Mouse (Mus musculus) embryo, embryonic 10 days (tissue): ENCODE data around the gene Tsga10ip.
"Not testable (repeated sequence)": the region's sequence is repeated elsewhere in the genome, so short reads cannot be mapped to it uniquely, and the experiment has no call there.

Experiments used
- DNase-seq: peaks from one replicate; pipeline ENCODE4 v3.0.0-alpha.2; 2015; ENCODE audit warnings: low spot score

Gene Tsga10ip

DNA sequence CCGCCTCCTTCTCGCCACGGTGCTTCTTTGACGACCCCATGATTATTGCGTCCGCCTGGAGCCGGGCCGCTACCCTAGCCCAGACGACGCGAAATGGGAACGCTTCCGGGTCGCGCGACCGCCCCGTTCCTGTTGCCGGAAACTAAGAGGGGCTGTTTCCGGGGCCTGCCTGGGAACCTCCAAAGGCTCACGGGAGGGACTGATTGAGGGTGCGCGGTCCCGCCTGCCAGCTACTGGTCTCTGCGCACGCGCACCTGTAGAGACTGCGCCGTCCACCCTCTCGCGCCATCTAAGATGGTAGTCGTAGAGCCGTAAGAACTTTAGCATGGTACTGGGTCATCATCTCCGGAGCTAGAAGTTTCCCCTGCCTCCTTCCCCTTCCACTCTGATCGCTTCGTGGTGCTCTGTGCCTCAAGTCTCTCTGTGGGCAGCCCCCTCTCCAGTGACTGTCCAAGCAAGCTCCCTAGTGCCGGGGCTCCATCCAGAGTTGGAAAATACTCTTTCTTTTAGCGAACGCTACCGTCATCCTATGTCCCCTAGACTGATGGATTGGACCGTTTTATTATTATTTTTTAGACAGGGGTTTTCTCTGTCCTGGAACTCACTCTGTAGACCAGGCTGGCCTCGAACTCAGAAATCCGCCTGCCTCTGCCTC, 13.6 kb downstream of the Tsga10ip start, which contains the start of gene Sart1:
TSS of gene Sart1 (minus strand) at position 116 of the 655 bp plus-strand sequence.
- peak; percentile 98 for DNase-seq

DNA sequence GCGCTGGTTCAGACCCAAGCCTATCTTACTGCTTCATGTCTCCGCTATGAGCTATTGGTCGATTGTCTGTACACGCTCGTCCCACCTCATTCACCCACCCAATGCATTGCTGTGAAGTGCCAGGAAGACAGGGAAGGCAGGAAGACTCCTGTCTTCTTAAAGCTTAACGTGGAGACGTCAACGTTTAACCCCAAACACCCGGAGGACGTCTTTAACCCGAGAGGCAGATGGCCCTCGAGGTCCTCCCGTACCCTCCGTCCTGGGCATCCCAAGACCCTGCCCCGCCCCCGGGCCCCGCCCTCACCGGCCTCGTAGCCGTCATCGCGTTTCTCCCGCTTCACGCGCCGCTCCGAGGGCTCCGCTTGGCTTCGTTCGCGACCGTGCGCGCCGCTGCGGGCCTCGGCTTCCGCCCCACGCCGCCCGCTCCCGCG, 14.3 kb downstream of the Tsga10ip start:
- peak; percentile 27 for DNase-seq

DNA sequence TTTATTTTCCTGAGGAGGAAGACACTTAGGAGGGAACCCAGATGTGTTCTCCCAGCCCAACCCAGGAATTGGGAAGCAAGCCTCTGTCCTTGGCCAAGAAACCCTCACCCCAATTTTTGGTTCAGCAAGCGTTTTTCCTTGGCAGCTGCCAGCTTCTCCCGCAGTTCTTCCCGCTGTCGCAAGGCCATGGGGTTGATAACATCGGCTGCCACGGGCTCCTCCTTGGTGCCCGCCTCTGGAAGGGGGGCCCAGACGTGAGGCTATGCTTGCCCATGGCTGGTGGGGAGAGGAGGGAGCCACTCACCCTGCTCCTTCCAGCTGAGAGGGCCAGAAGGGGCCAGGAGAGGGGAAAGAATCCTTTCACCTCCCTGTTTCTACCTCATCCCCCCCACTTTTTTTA, 17.6 kb downstream of the Tsga10ip start:
- no peak for DNase-seq

DNA sequence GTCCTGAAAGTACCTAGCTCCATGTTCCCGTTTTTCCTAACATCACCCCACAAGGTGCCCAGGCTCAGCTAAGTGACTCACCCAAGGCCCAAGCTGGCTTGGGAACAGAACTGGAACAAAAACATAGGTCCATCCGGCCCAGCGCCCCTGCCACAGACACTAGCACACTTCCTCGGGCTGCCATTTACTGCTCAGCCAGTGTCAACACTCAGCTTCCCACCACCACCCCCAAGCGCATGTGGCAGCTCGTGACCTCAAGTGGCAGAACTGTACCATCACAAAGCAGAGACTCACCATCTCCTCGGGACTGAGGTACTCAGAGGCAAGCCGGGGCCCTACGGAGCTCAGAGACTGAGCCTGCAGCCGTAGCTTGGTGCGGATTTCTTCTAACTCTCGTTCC, 19.0 kb downstream of the Tsga10ip start:
- DNase-seq, result no peak

DNA sequence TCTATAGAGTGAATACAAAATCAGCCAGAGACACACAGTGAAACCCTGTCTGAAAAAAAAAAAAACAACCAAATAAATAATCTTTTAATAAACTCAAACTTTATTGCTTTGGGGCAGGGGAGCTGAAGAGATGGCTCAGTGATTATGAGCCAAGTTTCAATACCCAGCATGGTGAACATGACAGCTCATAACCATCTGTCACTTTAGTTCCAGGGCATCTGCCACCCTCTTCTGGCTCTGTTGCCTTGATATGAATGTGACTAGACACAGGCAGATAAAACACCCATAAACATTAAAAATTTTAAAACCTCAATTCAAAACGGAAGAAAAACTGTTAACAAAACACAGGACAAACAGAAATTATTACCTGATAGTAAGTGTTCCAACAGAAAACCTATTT, 24.9 kb downstream of the Tsga10ip start:
- no peak for DNase-seq

DNA sequence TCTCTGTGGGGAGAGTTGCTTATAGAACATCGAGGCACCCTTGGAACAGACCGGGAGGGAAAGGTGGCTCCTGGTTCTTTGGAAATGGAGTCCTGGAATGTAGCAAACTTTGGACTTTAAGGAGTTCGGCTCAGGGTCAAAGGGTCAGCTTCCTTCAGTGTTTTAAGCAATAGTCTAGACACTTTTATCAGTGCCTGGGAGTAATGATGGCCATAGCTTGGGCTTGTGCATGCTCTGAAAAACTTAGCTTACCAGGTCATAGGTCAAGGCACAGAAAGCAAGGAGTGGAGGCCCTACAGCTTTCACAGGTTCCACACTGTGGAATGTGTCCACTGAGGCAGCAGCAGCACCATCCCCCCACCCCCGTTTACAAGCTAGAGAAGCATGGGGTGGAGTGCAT, 27.6 kb downstream of the Tsga10ip start:
- DNase-seq, result no peak

DNA sequence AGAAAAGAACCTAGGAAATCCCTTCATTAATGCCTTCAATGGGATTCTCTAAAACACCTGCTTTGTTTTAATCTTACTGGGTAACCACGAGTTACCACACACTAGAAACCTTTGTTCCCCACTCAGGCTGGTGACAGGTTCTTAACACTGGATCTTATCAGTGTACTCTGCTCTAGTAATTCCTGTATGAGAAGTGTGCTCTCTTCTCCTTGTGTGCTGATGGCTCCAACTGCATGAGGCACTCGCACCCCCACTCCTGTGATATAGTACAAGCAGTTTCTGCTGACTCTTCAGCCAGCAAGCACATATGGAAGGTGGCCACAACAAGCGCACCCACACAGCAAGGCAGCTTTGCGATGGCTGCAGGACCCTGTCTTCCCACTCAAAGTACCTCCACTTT, 28.1 kb downstream of the Tsga10ip start:
- DNase-seq, result no peak

DNA sequence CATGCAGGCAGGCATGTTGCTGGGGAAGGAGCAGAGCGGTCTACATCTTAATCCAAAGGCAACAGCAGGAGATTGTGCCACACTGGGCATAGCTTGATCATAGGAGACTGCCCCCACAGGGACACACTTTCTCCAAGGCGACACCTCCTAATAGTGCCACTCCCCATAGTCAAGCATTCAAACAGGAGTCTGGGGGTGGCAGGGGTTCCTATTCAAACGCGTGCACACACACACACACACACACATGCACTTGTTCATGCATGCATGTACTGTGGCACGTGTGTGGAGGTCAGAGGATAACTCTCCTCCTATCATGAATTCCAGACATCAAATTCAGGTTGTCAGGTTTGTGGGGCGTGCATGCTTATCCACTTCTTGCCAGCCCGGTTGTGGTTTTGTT, 29.6 kb downstream of the Tsga10ip start:
- DNase-seq, result no peak

DNA sequence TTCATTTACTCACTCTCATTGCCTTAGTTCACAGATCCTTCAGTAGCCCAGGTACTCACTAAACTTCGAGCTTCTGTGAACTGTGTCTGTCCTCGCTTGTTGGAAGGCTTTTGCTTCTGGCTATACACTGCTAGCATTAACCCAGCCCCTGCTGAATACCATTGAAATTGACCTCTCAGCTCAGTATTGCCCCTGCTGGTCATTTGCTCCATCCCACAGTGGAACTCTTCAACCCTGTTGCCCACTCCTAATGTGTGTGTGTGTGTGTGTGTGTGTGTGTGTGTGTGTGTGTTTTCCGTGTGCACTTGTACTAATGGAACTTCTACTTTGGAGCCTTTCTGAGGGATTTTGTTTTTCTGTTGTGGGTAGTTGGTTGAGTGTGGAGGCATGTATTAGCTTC, 31.4 kb downstream of the Tsga10ip start:
- no peak for DNase-seq

DNA sequence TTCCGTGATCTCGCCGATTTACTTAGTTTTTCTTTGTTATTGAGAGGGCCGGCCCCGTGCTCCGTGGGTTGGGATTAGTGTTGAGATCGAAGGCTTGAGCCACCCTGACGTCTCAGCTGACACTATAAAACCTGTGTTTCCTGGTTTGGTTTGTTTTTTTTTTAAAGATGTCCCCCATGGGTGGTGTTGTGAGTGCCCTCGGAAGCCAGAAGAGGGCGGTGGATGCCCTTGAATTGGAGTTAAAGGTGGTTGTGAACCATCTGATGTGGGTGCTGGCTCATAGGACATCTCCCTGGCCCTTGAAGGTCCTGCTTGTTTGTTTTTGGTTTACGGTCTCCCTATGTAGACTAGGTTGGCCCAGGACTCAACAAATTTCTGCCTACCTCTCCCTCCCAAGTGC, 34.9 kb downstream of the Tsga10ip start:
- DNase-seq, result no peak

DNA sequence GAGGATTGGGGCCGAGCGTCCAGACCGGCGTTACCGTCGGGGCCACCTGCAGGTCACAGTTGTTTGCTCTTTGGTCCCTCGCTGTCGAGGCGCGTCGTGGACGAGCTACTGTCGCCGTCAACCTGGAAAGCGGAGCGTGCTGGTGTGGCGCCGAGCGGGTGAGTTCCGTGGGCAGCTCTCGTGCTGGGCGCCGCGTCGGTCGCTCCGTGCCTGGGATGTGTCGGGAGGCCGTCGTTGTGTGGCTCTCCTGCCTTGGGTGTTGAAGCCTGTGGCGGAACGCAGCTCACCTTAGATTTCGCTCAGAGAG, 35.3 kb downstream of the Tsga10ip start, which contains the start of gene Banf1:
TSS of gene Banf1 (minus strand) at position 116 of the 307 bp plus-strand sequence.
- DNase-seq, result no peak

DNA sequence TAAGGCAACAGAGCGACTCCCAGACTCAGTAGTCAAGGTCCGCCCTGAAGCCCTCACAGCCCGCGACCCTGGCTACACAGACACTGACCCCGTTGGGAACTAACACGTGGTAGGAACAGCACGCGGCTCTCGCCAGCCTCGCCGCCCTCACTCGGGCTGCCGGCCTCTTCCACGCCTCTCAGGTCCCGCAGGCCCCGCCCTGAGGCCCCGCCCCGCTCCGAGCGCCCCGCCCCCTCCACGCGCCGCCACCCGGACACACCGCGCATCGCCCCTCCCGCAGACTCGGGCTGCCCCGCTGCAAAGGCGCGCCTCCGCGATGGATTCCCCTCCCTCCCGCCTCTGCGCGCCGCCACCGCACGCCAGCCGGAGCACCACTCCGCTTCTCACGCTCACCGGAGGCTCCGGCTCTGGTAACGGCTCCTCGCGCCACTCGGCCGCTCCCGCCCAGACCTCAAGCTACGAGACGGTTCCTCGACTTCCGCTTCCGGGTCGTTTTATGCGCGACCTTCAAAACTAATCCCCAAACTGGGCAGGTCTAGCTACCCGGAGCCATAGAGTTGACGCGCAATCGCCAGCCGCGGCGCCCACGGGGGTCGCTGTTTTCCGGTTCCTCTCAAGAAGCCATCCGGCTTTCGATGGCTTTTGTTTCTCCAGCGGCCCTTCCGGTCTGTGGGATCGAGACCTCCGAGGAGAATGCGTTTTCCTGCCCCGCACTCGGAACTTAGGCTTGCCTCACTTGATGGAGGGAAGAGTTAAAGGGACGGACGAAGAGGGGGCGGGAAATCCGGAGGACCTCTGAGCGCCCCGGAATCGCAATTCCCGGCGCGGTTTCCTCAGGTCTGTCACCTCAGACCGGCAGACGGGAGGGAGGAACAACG, 35.9 kb downstream of the Tsga10ip start, which contains the start of gene Eif1ad:
TSS of gene Eif1ad (plus strand) at position 567 of the 878 bp plus-strand sequence.
- DNase-seq, result peak; percentile 97

DNA sequence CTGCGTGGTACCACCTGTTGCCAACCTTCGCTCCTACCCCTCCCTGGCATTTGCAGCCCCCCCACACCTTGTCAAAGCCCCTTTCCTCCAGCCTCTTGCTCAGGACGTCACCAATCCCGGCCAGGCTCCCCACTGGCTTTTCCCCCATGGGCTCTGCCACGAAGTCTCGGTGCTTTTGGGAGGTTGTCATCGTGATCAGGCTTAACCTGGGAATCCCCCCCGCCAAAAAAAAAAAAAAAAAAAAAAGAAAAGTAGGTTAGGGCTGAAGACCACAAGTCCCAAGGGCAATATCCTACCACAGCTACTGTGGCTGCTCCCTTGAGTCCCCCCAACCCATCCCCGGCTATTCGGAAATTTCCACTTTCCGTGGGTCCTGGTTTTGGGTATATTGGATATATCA, 36.6 kb downstream of the Tsga10ip start:
- DNase-seq, result no peak

DNA sequence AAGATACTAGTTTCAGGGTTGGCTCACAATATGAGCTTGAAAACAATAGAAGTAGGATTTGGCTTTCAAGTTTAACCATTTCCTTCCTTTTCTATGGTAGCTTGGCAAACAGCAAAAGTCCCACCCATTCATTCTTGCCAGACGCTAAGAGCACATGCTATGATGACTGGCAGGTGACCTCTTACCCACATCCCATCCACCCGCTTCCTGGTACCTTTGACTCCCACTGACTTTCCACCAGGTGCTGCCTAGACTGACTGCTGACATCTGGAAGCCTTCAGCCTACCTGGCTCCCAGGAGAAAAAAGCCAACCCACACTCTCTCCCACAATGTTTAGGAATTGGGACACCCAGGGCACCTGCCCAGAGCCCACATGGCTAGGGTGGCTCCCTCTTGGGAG, 38.2 kb downstream of the Tsga10ip start:
- DNase-seq, result no peak

DNA sequence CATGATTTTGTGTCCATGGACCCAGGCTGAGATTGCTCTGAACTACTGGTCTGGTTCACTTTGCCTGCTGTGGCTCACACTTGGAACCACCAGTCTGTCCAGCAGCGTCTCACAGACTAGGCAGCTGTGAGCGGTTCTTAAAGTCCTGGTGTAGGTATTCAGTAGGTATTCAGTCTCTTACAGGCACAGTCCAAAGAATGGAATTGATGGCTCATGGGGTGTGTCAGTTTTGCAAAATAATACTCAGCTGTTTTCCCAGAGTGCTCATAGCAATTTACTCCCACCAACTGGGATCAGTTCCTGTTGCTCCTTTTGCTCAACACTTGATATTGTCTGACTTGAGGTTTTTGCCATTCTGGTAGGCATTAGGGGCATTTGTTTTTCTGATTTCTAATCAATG, 40.1 kb downstream of the Tsga10ip start:
- no peak for DNase-seq

DNA sequence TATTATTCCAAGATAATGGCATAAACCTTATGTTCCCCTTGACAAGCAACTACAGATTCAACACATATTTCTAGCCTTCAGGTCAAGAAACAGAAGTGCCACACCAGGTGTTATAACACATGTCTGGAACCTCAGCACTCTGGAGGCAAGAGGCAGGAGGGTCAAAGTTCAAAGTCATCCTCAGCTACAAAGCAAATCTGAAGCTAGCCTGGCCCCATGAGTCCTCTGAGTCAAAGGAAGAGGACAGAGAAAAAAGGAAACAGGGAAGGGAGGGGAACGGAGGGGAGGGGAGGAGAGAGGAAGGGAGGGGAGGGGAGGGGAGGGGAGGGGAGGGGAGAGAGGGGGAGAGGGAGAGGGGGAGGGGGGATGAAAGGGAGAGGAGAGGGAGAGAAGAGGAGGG, 46.2 kb downstream of the Tsga10ip start:
- peak; percentile 25 for DNase-seq

DNA sequence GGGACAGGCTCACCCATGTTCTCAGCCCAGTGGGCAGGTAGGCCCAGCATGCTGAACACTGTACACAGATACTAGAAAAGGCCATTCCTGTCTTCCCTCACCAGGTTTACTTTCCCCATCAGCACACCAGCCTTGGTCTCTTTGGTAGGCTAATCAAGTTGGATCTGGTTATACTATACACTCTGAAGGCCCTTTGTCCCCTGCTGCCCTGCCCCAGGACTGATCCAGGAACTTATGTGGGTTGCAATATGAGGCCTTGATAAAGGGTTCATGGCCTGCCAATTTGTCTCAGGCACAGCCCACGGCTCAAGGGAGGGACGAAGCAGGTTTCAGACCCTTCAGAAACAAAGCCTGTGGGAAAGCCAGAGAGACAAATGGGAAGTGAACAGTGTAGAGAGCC, 48.7 kb downstream of the Tsga10ip start:
- DNase-seq, result no peak

DNA sequence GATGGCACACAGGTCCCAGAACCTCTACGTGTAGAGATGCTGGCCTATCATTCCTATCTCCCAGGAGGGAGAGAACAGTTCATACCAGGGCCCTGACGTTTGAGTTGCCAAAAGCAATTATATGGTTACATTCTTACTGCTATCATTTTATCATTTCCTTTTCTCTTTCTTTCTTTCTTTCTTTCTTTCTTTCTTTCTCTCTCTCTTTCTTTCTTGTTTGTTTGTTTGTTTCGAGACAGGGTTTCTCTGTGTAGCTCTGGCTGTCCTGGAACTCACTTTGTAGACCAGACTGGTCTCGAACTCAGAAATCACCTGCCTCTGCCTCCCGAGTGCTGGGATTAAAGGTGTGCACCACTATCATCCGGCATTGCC, 52.8 kb downstream of the Tsga10ip start, which contains the start of gene Cst6:
TSS of gene Cst6 (minus strand) at position 73 of the 372 bp plus-strand sequence.
- not testable (repeated sequence) for DNase-seq

DNA sequence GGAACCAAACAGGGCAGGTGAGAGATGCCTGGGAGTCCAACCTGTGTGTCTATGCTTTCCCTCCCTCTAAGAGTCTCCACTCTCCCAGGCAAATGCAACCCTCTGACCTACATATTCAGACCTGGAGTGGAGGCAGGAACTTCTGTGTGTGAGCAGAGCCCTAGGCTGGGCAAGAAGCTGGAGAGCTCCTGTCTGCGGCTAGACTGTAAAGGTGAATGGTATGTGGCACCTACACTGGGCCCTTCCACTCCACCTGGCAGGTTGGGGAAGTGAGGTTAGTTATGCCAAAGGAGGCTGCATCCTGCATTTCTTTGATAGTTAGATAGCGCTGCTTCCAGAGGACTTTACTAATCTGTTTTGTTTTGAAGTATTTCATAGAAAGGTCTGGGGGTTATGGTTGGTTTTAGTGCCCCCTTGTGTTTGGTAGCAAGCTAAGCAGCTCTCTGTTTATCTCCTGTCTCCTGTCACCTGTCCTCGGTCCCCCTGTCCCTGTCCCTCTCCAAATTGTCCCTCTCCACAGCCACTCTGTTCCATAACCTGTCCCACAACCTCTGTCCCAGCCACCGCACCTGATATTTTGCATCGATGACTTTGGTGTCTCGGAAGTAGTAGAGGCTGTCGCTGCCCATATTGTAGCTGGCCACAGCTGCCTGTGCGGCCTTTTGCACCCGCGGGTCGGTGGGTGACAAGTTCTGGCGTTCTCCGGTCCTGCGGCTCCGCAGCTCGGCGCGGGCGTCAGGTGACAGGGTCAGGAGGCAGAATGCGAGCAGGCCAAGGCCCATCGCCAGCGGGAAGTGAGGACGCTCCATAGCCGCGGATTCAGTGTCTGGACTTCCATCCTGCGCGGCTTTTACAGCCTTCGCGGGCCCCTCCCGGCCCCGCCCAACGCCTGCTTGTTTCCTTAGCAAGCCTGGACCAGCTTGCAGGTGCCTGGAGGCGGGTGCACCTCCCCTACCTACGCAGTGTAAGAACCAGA, 53.5 kb downstream of the Tsga10ip start:
- peak; percentile 44 for DNase-seq

DNA sequence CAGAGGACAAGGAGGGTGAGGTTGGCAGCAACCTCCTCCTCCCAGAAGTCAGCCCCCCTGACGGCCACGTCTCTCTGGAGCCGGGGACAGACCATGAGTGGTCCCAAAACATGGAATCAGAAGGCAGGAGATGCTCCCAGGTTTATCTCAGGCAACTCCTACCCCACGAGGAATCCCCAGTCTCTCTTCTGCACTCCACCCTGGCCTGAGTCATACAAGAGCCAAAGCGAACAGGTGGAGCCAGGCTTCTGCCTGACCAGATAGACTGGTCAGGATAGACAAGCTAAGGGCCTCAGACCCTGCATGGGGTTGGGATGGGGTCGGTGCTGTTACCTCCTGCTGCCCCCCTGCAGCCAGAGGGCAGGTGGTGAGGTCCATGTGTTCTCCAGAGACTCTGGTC, 54.3 kb downstream of the Tsga10ip start:
- no peak for DNase-seq

DNA sequence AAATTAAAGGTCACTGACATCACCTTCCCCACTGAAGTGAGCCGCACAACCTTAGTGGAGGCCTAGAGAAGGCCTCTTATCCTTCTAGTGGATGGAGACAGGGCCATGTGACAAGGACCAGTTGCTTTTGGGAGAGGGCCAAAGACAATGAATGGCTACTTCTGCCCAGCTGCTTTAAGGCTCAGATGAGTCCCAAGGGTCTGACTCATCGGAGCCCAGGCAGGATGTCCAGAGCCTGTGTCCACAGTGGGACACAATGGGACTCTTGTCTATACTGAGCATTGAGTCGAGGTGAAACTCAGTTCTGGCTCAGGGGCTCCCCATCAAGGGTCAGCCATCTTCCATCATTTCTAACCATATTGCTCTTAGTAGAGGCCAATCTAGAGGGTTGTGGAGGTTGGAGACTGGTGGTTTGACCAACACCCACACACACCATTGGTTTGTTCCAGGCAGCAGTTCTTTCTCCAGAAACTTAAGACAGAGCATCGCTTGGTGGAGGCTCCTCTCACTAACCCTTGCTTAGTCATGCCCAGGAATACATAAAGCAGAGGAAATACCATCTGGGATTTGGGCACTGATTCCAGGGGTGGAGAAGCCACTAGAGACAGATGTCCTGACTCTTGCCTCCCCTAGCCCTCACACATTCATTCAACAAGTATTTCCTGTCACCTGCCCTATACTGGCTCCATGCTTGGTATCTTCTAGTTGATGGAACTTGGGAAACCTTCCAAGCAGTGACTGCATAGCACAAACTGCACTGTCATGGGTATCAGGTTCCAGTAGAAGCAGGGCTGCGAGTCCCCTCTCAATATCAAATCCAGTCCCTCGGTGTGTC, 56.8 kb downstream of the Tsga10ip start:
- no peak for DNase-seq
